In genomic region chr10:29532821-29533715, GRCm38 (mm10) we compare ENCODE assay signal across 8 mouse cellular contexts. TPM values are rescaled to one million over a fixed set of nuclear protein-coding genes. Genes with fewer than 3 reads are reported as not detected.
DNase-seq lines count a peak whose midpoint lies in the region; ATAC-seq and TF ChIP-seq lines count a peak whose summit lies in the region.

No protein-coding gene starts in this region.

- 0 out of 2 replicates have a peak, but pooled peaks have one; percentile 33 for ATAC-seq in heart, embryonic 11.5 days (replicated peaks; ENCODE audit: insufficient number of reproducible peaks, low FRiP score, low TSS enrichment)
- ATAC-seq in limb, embryonic 12.5 days (ENCODE audit: insufficient number of reproducible peaks, insufficient read depth, low FRiP score, low TSS enrichment, low read depth): peak; percentile 77
- ATAC-seq in midbrain, embryonic 14.5 days (ENCODE audit: low FRiP score, low TSS enrichment): peak; percentile 66; the same call in 1 of the 2 replicates
- peak; percentile 29; the same call in 1 of the 2 replicates for ATAC-seq in stomach, embryonic 14.5 days (ENCODE audit: insufficient number of reproducible peaks, insufficient read depth, low FRiP score, low read depth)

- H3K9ac ChIP-seq in heart, embryonic 11.5 days (ENCODE audit: low read depth, low read length): peak overlapping the region; percentile 48; the same call in 1 of the 2 replicates
- peak overlapping the region; percentile 65 for H3K9ac ChIP-seq in limb, embryonic 12.5 days (replicated peaks)
- H3K9ac ChIP-seq in midbrain, embryonic 14.5 days (replicated peaks; ENCODE audit: low read length): no peak overlapping the region; the same call in 1 of the 2 replicates
- no peak overlapping the region; the same call in 1 of the 2 replicates for H3K9ac ChIP-seq in stomach, embryonic 14.5 days (replicated peaks; ENCODE audit: low read depth, low read length)

- H3K4me1 ChIP-seq in embryonic fibroblast, embryonic 13.5 days (ENCODE audit: control insufficient read depth, insufficient read depth, low read length): no peaks in the 10 kb centered on the region; the same call in 1 of the 2 replicates
- H3K4me1 ChIP-seq in heart, embryonic 11.5 days (ENCODE audit: control insufficient read depth, insufficient read depth, low read length): no peaks in the 10 kb centered on the region
- H3K4me1 ChIP-seq in limb, embryonic 12.5 days (replicated peaks): peaks cover 19% of the 10 kb centered on the region
- peaks cover 18% of the 10 kb centered on the region for H3K4me1 ChIP-seq in midbrain, embryonic 14.5 days (ENCODE audit: control insufficient read depth, insufficient read depth, low read length)
- H3K4me1 ChIP-seq in stomach, embryonic 14.5 days (ENCODE audit: control insufficient read depth, insufficient read depth, low read length): 0 out of 2 replicates have a peak, but pooled peaks cover 2% of the 10 kb centered on the region

- peak overlapping the region; percentile 97 for H3K4me2 ChIP-seq in heart, embryonic 11.5 days
- peak overlapping the region; percentile 86 for H3K4me2 ChIP-seq in limb, embryonic 12.5 days
- H3K4me2 ChIP-seq in midbrain, embryonic 14.5 days (ENCODE audit: low read length): peak overlapping the region; percentile 99
- peak overlapping the region; percentile 79 for H3K4me2 ChIP-seq in stomach, embryonic 14.5 days (replicated peaks; ENCODE audit: low read depth, low read length)

- H3K27me3 ChIP-seq in heart, embryonic 11.5 days (ENCODE audit: control insufficient read depth, insufficient read depth, low read length): peaks cover 15% of the 10 kb centered on the region
- H3K27me3 ChIP-seq in limb, embryonic 12.5 days: peaks cover 6% of the 10 kb centered on the region; the same call in 1 of the 2 replicates
- H3K27me3 ChIP-seq in midbrain, embryonic 14.5 days (ENCODE audit: control insufficient read depth, insufficient read depth, low read length): peaks cover 18% of the 10 kb centered on the region; the same call in 1 of the 2 replicates
- H3K27me3 ChIP-seq in stomach, embryonic 14.5 days (ENCODE audit: control insufficient read depth, insufficient read depth, low read length): no peaks in the 10 kb centered on the region

- DNase-seq in spleen, postnatal 4 days (ENCODE audit: low spot score in 2 of 2): peak; percentile 22 to 67
- no peak for DNase-seq in spleen, adult 12 weeks (ENCODE audit: low spot score)
- peak; percentile 58 for DNase-seq in kidney, adult 9 months
- peak; percentile 94 for DNase-seq in midbrain, embryonic 14.5 days

- no peak for TF ChIP-seq POLR2A in embryonic fibroblast, embryonic 13.5 days (IDR thresholded peaks at IDR 0.05; ENCODE audit: low read depth, low read length)

- peak overlapping the region; percentile 78 for H3K4me3 ChIP-seq in embryonic fibroblast, embryonic 13.5 days (ENCODE audit: insufficient read depth, low read length)
- H3K4me3 ChIP-seq in heart, embryonic 11.5 days (ENCODE audit: low read depth, low read length): peak overlapping the region; percentile 69
- H3K4me3 ChIP-seq in limb, embryonic 12.5 days (replicated peaks): peak overlapping the region; percentile 72
- peak overlapping the region; percentile 59 for H3K4me3 ChIP-seq in midbrain, embryonic 14.5 days (replicated peaks; ENCODE audit: low read depth, low read length)
- H3K4me3 ChIP-seq in stomach, embryonic 14.5 days (ENCODE audit: low read depth, low read length): peak overlapping the region; percentile 58

- H3K36me3 ChIP-seq in heart, embryonic 11.5 days (ENCODE audit: control insufficient read depth, insufficient read depth, low read length): no peaks in the 10 kb centered on the region
- H3K36me3 ChIP-seq in limb, embryonic 12.5 days: no peaks in the 10 kb centered on the region
- H3K36me3 ChIP-seq in midbrain, embryonic 14.5 days (ENCODE audit: control insufficient read depth, insufficient read depth, low read length): no peaks in the 10 kb centered on the region
- H3K36me3 ChIP-seq in stomach, embryonic 14.5 days (ENCODE audit: control insufficient read depth, insufficient read depth, low read length): no peaks in the 10 kb centered on the region

- H3K27ac ChIP-seq in embryonic fibroblast, embryonic 13.5 days (ENCODE audit: insufficient read depth, low read length): peak overlapping the region; percentile 7; the same call in 1 of the 2 replicates
- no peak overlapping the region for H3K27ac ChIP-seq in heart, embryonic 11.5 days (ENCODE audit: low read depth, low read length)
- peak overlapping the region; percentile 60 for H3K27ac ChIP-seq in limb, embryonic 12.5 days
- no peak overlapping the region for H3K27ac ChIP-seq in midbrain, embryonic 14.5 days (replicated peaks; ENCODE audit: low read depth, low read length)
- H3K27ac ChIP-seq in stomach, embryonic 14.5 days (ENCODE audit: low read length): peak overlapping the region; percentile 59

- 1% methylated on average over 30 of the region's 30 CpGs for WGBS in heart, embryonic 11.5 days (ENCODE audit: insufficient replicate concordance)
- 1% methylated on average over 30 of the region's 30 CpGs for WGBS in limb, embryonic 12.5 days
- WGBS in midbrain, embryonic 14.5 days: 1% methylated on average over 30 of the region's 30 CpGs
- under 1% methylated on average over 30 of the region's 30 CpGs for WGBS in stomach, embryonic 14.5 days

- H3K9me3 ChIP-seq in heart, embryonic 11.5 days (replicated peaks; ENCODE audit: control insufficient read depth, low read length): no peaks in the 10 kb centered on the region
- H3K9me3 ChIP-seq in limb, embryonic 12.5 days: no peaks in the 10 kb centered on the region
- H3K9me3 ChIP-seq in midbrain, embryonic 14.5 days (ENCODE audit: control insufficient read depth, low read length): no peaks in the 10 kb centered on the region
- no peaks in the 10 kb centered on the region for H3K9me3 ChIP-seq in stomach, embryonic 14.5 days (ENCODE audit: control insufficient read depth, low read depth, low read length)

- peak; percentile 36; the same call in 1 of the 2 replicates for TF ChIP-seq CTCF in embryonic fibroblast, embryonic 13.5 days (IDR thresholded peaks at IDR 0.05; ENCODE audit: borderline replicate concordance, insufficient read depth, low read length)

RNA-seq across cellular contexts. Expression of gene Rspo3, which starts 2.6 kb away (rescaled TPM):
- 7.3 and 19.2 TPM in 2 replicates for polyA plus RNA-seq in embryonic fibroblast, embryonic 13.5 days (2011; ENCODE audit: insufficient read length, low read depth, missing spikeins)
- polyA plus RNA-seq in heart, embryonic 11.5 days (2014; fragmentation: Nextera tagmentation; extraction: Ambion mirVana): 20.4 and 21.6 TPM in 2 replicates
- 18.7 and 20.5 TPM in 2 replicates for polyA plus RNA-seq in limb, embryonic 12.5 days (2016; fragmentation: Nextera tagmentation; extraction: Ambion mirVana)
- polyA plus RNA-seq in midbrain, embryonic 14.5 days (2014; fragmentation: Nextera tagmentation; extraction: Ambion mirVana): 1.6 and 5.6 TPM in 2 replicates
- polyA plus RNA-seq in stomach, embryonic 14.5 days (2014; fragmentation: Nextera tagmentation; extraction: Ambion mirVana): 19.0 and 19.3 TPM in 2 replicates

Comparison
In these comparisons a context has a peak if more than half of its experiments do, and no peak if none do; other contexts are left out.
1. H3K27ac ChIP-seq: peak in embryonic fibroblast, embryonic 13.5 days (single experiment), limb, embryonic 12.5 days (single experiment) and stomach, embryonic 14.5 days (single experiment); none in heart, embryonic 11.5 days (single experiment) and midbrain, embryonic 14.5 days (single experiment).
2. H3K9ac ChIP-seq: peak in heart, embryonic 11.5 days (single experiment) and limb, embryonic 12.5 days (single experiment); none in midbrain, embryonic 14.5 days (single experiment) and stomach, embryonic 14.5 days (single experiment).
3. Peak in every context shown above with its lines, with median percentiles within 50 percentile points of each other: H3K4me3 ChIP-seq, ATAC-seq and H3K4me2 ChIP-seq.